Mouse (Mus musculus): ENCODE measurements around the gene Fbxo10. TPM values are rescaled to one million over a fixed set of nuclear protein-coding genes. Genes with fewer than 3 reads are reported as not detected.

Fbxo10 gene
- polyA plus RNA-seq, 1 experiment from 2014 or later: 18.0 TPM

DNA sequence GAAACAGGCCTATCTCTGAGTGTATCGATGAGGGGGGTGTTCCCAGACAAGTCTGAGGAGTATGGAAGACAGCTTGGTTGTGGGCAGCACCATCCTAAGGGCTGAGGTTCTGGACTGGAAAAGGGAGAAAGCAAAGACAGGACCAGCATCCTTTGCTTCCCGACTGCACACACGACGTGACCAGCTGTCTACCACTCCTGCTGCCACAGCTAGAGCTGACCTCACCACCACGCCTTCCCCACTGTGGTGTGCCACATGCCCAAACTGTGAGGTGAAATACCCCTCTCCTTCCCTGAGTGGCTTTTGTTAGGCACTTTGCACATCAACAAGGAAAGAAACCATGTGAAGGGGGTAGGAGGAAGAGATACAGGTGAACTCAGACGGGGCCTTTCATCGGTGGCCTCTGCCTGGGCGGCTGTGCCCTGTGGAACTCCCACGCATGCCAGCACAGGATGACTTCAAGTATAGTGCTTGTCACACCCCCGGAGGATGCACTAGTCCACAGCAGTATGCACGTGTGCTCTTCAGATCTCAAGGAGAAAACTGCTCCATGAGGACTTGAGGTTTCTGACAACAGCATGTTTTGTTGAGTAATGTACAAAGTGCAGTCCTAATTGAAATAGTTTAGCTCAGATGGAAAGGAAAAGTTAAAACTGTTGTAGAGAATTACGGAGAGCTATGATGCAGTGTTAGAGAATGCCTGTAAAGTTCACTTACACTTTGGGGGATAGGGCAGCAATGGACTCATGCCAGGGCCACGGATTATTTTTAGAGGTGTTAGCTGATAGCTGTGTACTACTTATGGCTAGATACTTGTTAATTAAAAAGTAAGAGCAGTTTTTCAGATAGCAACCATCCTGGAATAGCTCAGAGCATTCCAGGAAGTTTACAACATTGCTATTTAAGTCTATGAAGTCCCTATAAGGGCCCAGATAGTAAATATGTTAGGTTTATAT lies 46.7 kb downstream of the Fbxo10 start:
- no peaks in the 10 kb centered on the region for H3K4me1 ChIP-seq (ENCODE audit: control insufficient read depth, insufficient read depth, low read length)
- 94% methylated on average over 13 of the region's 13 CpGs for WGBS
- no peak overlapping the region for H3K9ac ChIP-seq (ENCODE audit: low read depth, low read length)
- H3K27me3 ChIP-seq (ENCODE audit: control insufficient read depth, insufficient read depth, low read depth, low read length): no peaks in the 10 kb centered on the region
- no peak overlapping the region for H3K4me3 ChIP-seq (ENCODE audit: low read depth, low read length)
- H3K4me2 ChIP-seq (ENCODE audit: low read length): no peak overlapping the region
- no peaks in the 10 kb centered on the region for H3K9me3 ChIP-seq (replicated peaks; ENCODE audit: control insufficient read depth, low read length, poor library complexity, severe bottlenecking)
- H3K36me3 ChIP-seq (ENCODE audit: control insufficient read depth, insufficient read depth, low read length): peaks cover 20% of the 10 kb centered on the region
- no peak for ATAC-seq
- no peak overlapping the region for H3K27ac ChIP-seq (ENCODE audit: low read length)

DNA sequence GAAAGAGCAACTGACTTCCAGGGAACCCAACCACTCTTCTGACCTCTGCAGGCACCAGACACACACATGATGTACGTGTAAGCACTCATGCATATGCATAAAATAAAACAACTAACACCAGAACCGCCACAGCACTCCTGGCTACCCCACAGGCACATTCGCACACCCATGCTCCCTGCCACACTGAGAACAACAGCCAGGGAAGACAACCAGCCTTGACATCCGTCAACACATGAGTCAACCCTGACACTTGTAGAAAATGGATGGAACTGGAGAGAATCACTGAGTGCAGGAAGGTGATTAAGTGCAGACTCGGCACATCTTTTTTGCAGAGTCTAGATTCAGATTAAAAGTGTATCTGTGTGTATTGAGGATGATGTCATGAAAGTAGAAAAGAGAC lies 47.8 kb downstream of the Fbxo10 start:
- Histone ChIP-seq H3K27ac (ENCODE audit: low read length) (no peak overlapping the region), H3K4me1 (ENCODE audit: control insufficient read depth, insufficient read depth, low read length) (no peaks in the 10 kb centered on the region), H3K36me3 (ENCODE audit: control insufficient read depth, insufficient read depth, low read length) (peaks cover 17% of the 10 kb centered on the region), H3K9me3 (replicated peaks; ENCODE audit: control insufficient read depth, low read length, poor library complexity, severe bottlenecking) (no peaks in the 10 kb centered on the region), H3K9ac (ENCODE audit: low read depth, low read length) (no peak overlapping the region), H3K4me2 (ENCODE audit: low read length) (no peak overlapping the region), H3K4me3 (ENCODE audit: low read depth, low read length) (no peak overlapping the region), H3K27me3 (ENCODE audit: control insufficient read depth, insufficient read depth, low read depth, low read length) (no peaks in the 10 kb centered on the region)
- WGBS: 84% methylated on average over 5 of the region's 5 CpGs
- no peak for ATAC-seq

DNA sequence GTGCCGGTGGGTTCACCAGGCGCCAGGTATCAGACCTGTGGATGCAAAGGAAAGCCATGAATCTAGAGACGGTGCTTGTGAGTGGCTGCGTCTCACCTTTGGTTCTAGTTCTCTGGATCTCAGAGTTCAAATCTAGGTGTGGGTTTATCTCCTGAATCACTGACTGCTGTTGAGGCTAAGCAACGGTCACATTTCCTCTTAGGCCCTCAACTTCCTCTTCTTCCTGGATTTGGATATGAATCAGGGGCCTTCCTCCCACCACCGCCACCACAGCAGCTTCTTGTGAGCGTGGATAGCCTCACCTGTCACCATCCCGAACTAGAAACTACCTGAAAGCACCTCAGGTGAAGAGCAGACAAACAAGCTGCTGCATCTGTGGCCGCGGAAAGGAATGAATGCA lies 48.4 kb downstream of the Fbxo10 start:
- H3K36me3 ChIP-seq (ENCODE audit: control insufficient read depth, insufficient read depth, low read length): peaks cover 17% of the 10 kb centered on the region
- no peak overlapping the region for H3K27ac ChIP-seq (ENCODE audit: low read length)
- H3K9me3 ChIP-seq (replicated peaks; ENCODE audit: control insufficient read depth, low read length, poor library complexity, severe bottlenecking): no peaks in the 10 kb centered on the region
- no peak overlapping the region for H3K4me2 ChIP-seq (ENCODE audit: low read length)
- H3K4me1 ChIP-seq (ENCODE audit: control insufficient read depth, insufficient read depth, low read length): no peaks in the 10 kb centered on the region
- WGBS: 93% methylated on average over 10 of the region's 10 CpGs
- ATAC-seq: no peak
- H3K9ac ChIP-seq (ENCODE audit: low read depth, low read length): no peak overlapping the region
- no peaks in the 10 kb centered on the region for H3K27me3 ChIP-seq (ENCODE audit: control insufficient read depth, insufficient read depth, low read depth, low read length)
- no peak overlapping the region for H3K4me3 ChIP-seq (ENCODE audit: low read depth, low read length)

DNA sequence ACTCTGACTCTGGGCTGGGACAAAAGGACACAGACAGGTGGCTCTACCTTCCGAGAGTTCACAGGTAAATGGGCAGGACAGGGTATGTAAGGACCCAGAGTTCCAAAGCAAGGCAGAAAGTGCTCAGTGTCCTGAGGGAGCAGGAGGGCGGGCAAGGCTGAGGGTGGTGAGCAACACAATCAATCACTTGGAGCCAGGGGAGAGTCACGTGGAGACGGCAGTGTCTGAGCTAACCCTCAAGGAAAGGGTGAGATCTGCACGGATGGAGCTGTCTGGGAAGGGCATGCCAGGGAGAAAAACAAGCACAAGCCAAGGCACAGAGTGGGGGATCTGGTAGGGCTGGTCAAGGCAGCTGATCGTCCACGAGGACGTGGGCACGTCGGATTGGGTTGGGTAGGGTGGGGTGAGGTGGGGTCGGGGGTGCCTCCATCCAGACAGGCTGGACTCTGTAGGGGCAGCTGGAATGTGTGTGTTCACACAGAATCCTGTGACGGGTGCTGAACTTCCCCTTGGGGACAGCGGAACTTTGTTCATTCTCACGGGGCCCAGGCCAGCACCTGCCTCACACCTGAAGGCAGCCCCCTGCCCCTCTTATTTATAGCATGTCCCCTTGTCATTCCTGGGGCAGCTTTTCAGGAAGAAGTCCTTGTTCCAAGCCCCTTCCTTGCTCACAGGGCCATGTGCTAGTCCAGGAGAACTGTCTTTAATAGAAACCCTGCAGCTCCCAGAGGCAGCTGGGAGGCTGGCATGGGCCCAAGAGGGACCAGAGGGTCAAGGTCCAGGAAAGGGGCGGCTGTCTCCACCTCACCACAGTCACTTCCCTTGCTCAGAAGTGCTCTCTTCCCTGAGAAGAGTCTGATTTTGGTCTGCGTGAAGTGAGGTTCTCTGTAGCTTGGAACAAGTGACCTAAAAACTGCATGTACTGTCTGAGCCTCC lies 49.4 kb downstream of the Fbxo10 start:
- WGBS: 87% methylated on average over 16 of the region's 16 CpGs
- no peak overlapping the region for H3K4me2 ChIP-seq (ENCODE audit: low read length)
- H3K9ac ChIP-seq (ENCODE audit: low read depth, low read length): no peak overlapping the region
- no peaks in the 10 kb centered on the region for H3K4me1 ChIP-seq (ENCODE audit: control insufficient read depth, insufficient read depth, low read length)
- no peak overlapping the region for H3K27ac ChIP-seq (ENCODE audit: low read length)
- no peaks in the 10 kb centered on the region for H3K27me3 ChIP-seq (ENCODE audit: control insufficient read depth, insufficient read depth, low read depth, low read length)
- H3K36me3 ChIP-seq (ENCODE audit: control insufficient read depth, insufficient read depth, low read length): peaks cover 17% of the 10 kb centered on the region
- ATAC-seq: no peak
- H3K9me3 ChIP-seq (replicated peaks; ENCODE audit: control insufficient read depth, low read length, poor library complexity, severe bottlenecking): no peaks in the 10 kb centered on the region
- H3K4me3 ChIP-seq (ENCODE audit: low read depth, low read length): no peak overlapping the region

DNA sequence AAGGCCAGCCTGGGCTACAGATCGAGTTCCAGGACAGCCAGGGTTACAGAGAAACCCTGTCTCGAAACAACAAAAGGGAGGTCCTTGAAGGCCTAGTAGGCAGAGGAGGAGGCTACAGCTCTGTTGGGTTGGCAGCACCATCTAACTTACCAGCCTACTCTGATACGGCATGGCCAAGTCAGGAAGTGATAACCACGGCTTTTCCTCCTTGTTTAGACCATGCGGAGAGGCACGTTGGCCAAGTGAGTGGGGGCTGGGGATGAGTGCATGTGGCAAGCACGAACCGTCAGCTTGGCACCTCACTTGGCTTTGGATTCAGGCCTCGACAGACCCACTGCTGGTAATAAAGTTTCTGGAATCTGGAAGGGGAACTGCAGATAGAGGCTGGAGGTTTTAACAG lies 51.8 kb downstream of the Fbxo10 start:
- H3K27me3 ChIP-seq (ENCODE audit: control insufficient read depth, insufficient read depth, low read depth, low read length): no peaks in the 10 kb centered on the region
- WGBS: 97% methylated on average over 9 of the region's 9 CpGs
- ATAC-seq: no peak
- peaks cover 24% of the 10 kb centered on the region for H3K36me3 ChIP-seq (ENCODE audit: control insufficient read depth, insufficient read depth, low read length)
- H3K27ac ChIP-seq (ENCODE audit: low read length): no peak overlapping the region
- no peaks in the 10 kb centered on the region for H3K9me3 ChIP-seq (replicated peaks; ENCODE audit: control insufficient read depth, low read length, poor library complexity, severe bottlenecking)
- no peak overlapping the region for H3K4me3 ChIP-seq (ENCODE audit: low read depth, low read length)
- H3K4me1 ChIP-seq (ENCODE audit: control insufficient read depth, insufficient read depth, low read length): no peaks in the 10 kb centered on the region
- no peak overlapping the region for H3K4me2 ChIP-seq (ENCODE audit: low read length)
- H3K9ac ChIP-seq (ENCODE audit: low read depth, low read length): no peak overlapping the region

DNA sequence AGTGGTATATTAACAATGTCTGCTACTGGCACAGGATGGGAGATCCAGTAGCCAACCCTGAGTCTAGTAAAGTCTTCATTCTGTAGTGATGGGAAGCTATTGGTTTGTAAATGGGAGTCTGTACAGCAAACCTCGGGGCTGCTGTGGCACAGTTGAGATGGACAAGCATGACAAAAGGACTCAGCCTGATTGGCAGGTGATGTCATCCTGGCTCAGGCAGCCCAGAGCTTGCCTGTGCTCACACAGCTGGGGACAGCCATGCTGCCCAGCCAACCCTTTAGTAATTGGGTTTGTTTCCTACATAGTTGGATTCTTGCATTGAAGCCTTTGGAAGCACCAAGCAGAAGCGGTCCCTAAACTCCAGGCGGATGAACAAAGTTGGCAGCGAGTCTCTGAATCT lies 57.9 kb downstream of the Fbxo10 start:
- H3K9me3 ChIP-seq (replicated peaks; ENCODE audit: control insufficient read depth, low read length, poor library complexity, severe bottlenecking): no peaks in the 10 kb centered on the region
- no peak overlapping the region for H3K4me3 ChIP-seq (ENCODE audit: low read depth, low read length)
- H3K4me1 ChIP-seq (ENCODE audit: control insufficient read depth, insufficient read depth, low read length): 0 out of 2 replicates have a peak, but pooled peaks cover under 1% of the 10 kb centered on the region
- peaks cover 12% of the 10 kb centered on the region; the same call in 1 of the 2 replicates for H3K36me3 ChIP-seq (ENCODE audit: control insufficient read depth, insufficient read depth, low read length)
- no peak overlapping the region for H3K4me2 ChIP-seq (ENCODE audit: low read length)
- H3K9ac ChIP-seq (ENCODE audit: low read depth, low read length): no peak overlapping the region
- ATAC-seq: no peak
- no peak overlapping the region for H3K27ac ChIP-seq (ENCODE audit: low read length)
- H3K27me3 ChIP-seq (ENCODE audit: control insufficient read depth, insufficient read depth, low read depth, low read length): no peaks in the 10 kb centered on the region
- 79% methylated on average over 4 of the region's 4 CpGs for WGBS

DNA sequence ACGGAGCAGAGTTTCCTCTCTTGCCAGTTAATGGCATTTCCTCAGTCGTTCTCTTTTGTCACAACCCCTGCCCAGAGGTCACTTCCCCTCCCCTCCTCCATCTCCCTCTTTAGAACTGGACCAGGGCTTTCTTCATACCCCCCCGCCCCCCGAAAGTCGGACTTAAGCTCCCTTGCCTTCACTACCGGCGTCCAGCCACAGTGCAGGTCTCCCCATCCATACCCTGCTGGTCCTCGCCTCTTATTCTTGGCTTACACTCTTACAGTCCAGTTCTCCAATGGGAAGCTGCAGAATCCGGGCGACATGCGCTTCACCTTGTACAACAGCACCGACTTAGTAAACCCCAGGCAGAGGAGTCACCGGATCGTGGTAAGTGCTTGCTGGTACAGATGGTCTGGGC lies 65.4 kb downstream of the Fbxo10 start:
- H3K36me3 ChIP-seq (ENCODE audit: control insufficient read depth, insufficient read depth, low read length): 0 out of 2 replicates have a peak, but pooled peaks cover 1% of the 10 kb centered on the region
- H3K9ac ChIP-seq (ENCODE audit: low read depth, low read length): peak overlapping the region; percentile 71
- no peak overlapping the region for H3K27ac ChIP-seq (ENCODE audit: low read length)
- H3K4me1 ChIP-seq (ENCODE audit: control insufficient read depth, insufficient read depth, low read length): peaks cover 16% of the 10 kb centered on the region
- H3K9me3 ChIP-seq (replicated peaks; ENCODE audit: control insufficient read depth, low read length, poor library complexity, severe bottlenecking): no peaks in the 10 kb centered on the region
- peak overlapping the region; percentile 73 for H3K4me3 ChIP-seq (ENCODE audit: low read depth, low read length)
- under 1% methylated on average over 14 of the region's 14 CpGs for WGBS
- peak overlapping the region; percentile 65 for H3K4me2 ChIP-seq (ENCODE audit: low read length)
- H3K27me3 ChIP-seq (ENCODE audit: control insufficient read depth, insufficient read depth, low read depth, low read length): no peaks in the 10 kb centered on the region
- ATAC-seq: peak; percentile 52

DNA sequence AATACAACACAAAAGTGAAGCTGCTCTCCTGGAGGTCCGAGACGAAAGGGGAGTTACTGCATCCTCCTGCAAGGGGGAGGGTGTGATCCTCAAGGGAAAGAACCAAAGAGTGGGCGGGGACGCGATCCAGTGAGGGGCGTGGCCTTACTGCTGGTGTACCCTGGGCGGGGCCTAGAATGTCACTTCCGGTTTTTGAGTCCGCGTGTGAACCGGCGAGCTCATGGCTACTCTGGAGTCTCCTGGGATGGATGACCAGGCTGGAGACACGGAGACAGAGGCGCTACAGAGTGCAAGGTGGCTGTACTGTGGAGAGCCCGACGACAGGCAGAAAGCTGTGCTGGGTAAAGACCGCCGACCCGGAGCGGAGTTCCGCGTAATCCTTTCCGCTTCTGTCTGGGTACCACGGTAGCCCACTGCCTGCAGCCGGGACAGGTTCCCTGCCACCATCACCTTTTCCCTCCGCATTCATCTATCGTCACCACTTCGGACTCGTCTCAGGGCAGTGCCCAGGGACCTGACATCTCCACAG lies 65.9 kb downstream of the Fbxo10 start, which contains the start of gene Polr1e:
Gene Polr1e (plus strand): TSS at position 132 of the 529 bp plus-strand sequence.
- 0 out of 2 replicates have a peak within 1 kb of the TSS, but pooled peaks have one; percentile 36 for H3K27ac ChIP-seq (ENCODE audit: low read length)
- H3K4me1 ChIP-seq (ENCODE audit: control insufficient read depth, insufficient read depth, low read length): peaks cover 19% of the 10 kb centered on the region
- no peaks in the 10 kb centered on the region for H3K36me3 ChIP-seq (ENCODE audit: control insufficient read depth, insufficient read depth, low read length)
- ATAC-seq: peak; percentile 81
- 0% methylated on average over 29 of the region's 29 CpGs for WGBS
- H3K27me3 ChIP-seq (ENCODE audit: control insufficient read depth, insufficient read depth, low read depth, low read length): no peaks in the 10 kb centered on the region
- H3K4me2 ChIP-seq (ENCODE audit: low read length): peak within 1 kb of the TSS; percentile 65
- peak within 1 kb of the TSS; percentile 71 for H3K9ac ChIP-seq (ENCODE audit: low read depth, low read length)
- no peaks in the 10 kb centered on the region for H3K9me3 ChIP-seq (replicated peaks; ENCODE audit: control insufficient read depth, low read length, poor library complexity, severe bottlenecking)
- peak within 1 kb of the TSS; percentile 73 for H3K4me3 ChIP-seq (ENCODE audit: low read depth, low read length)

Measured in midbrain, embryonic 16.5 days (tissue).